Mouse (Mus musculus) liver, embryonic 12.5 days (tissue): ENCODE measurements around the gene 4930579F01Rik. TPM values are rescaled to one million over a fixed set of nuclear protein-coding genes. Genes with fewer than 3 reads are reported as not detected.

Source experiments
- ATAC-seq: fragments of 200-750 bp; cut with Nextera tagmentation; 2 replicates; pipeline ENCODE4 v1.8.0; 2017; ENCODE audit warnings: moderate number of reproducible peaks, mild to moderate bottlenecking, moderate library complexity
- H3K27ac ChIP-seq: fragments of 300-500 bp; sonication (generic); 2 replicates; pipeline ENCODE4 v1.5.1; 2016; ENCODE audit warnings: mild to moderate bottlenecking
- H3K27me3 ChIP-seq: fragments of 300-500 bp; sonication (generic); replicated peaks from 2 replicates; pipeline ENCODE4 v1.6.1; 2016; ENCODE audit warnings: mild to moderate bottlenecking, moderate library complexity
- H3K36me3 ChIP-seq: fragments of 300-500 bp; sonication (generic); 2 replicates; pipeline ENCODE4 v1.6.1; 2016; ENCODE audit warnings: mild to moderate bottlenecking, moderate library complexity
- H3K4me1 ChIP-seq: fragments of 300-500 bp; sonication (generic); 2 replicates; pipeline ENCODE4 v1.6.1; 2016
- H3K4me2 ChIP-seq: fragments of 300-500 bp; sonication (generic); 2 replicates; pipeline ENCODE4 v1.6.1; 2016; ENCODE audit warnings: mild to moderate bottlenecking, moderate library complexity
- H3K4me3 ChIP-seq: fragments of 300-500 bp; sonication (generic); 2 replicates; pipeline ENCODE4 v1.5.1; 2016; ENCODE audit warnings: mild to moderate bottlenecking, moderate library complexity
- H3K9ac ChIP-seq: fragments of 300-500 bp; sonication (generic); 2 replicates; pipeline ENCODE4 v1.6.1; 2016; ENCODE audit warnings: mild to moderate bottlenecking, moderate library complexity
- H3K9me3 ChIP-seq: fragments of 300-500 bp; sonication (generic); replicated peaks from 2 replicates; pipeline ENCODE4 v1.6.1; 2016; ENCODE audit warnings: mild to moderate bottlenecking, moderate library complexity
- WGBS: fragments of 180-500 bp; shearing (Covaris S2); methylation state at CpG from one replicate; pipeline ENCODE4 v1.1.7; 2016; ENCODE audit not compliant: insufficient replicate concordance; 5-methylcytosine and 5-hydroxymethylcytosine counted together
- polyA plus RNA-seq: library from polyadenylated mRNA; unstranded; fragments of >200 nt; fragmentation: Nextera tagmentation; extraction: Ambion mirVana; gene quantifications from 2 replicates; pipeline ENCODE4 v1.2.1, GENCODE M21; 2016

4930579F01Rik gene
- polyA plus RNA-seq, 1 experiment from 2014 or later, result not detected

GRCm38 (mm10) chr3:138227782-138228181, 34.2 kb upstream of the 4930579F01Rik start:
- WGBS, result 68% methylated on average over 8 of the region's 8 CpGs
- no peaks in the 10 kb centered on the region for H3K27me3 ChIP-seq
- no peak overlapping the region for H3K4me3 ChIP-seq
- H3K9ac ChIP-seq, result no peak overlapping the region
- H3K4me1 ChIP-seq, result 0 out of 2 replicates have a peak, but pooled peaks cover 4% of the 10 kb centered on the region
- H3K36me3 ChIP-seq, result no peaks in the 10 kb centered on the region
- ATAC-seq, result no peak
- no peak overlapping the region for H3K27ac ChIP-seq
- no peaks in the 10 kb centered on the region for H3K9me3 ChIP-seq
- no peak overlapping the region for H3K4me2 ChIP-seq

- Histone ChIP-seq H3K9me3 (no peaks in the 10 kb centered on the region), H3K4me2 (no peak overlapping the region), H3K36me3 (no peaks in the 10 kb centered on the region), H3K27me3 (no peaks in the 10 kb centered on the region), H3K4me1 (0 out of 2 replicates have a peak, but pooled peaks cover 4% of the 10 kb centered on the region), H3K4me3 (no peak overlapping the region), H3K9ac (no peak overlapping the region), H3K27ac (no peak overlapping the region)
- 85% methylated on average over 2 of the region's 2 CpGs for WGBS
- no peak for ATAC-seq
Measured at GRCm38 (mm10) chr3:138227082-138227481, 33.5 kb upstream of the 4930579F01Rik start.

GRCm38 (mm10) chr3:138226476-138226875, 32.9 kb upstream of the 4930579F01Rik start:
- no peak overlapping the region for H3K4me2 ChIP-seq
- H3K27me3 ChIP-seq, result no peaks in the 10 kb centered on the region

GRCm38 (mm10) chr3:138225853-138226252, 32.2 kb upstream of the 4930579F01Rik start:
- Histone ChIP-seq H3K9me3 (no peaks in the 10 kb centered on the region), H3K27me3 (no peaks in the 10 kb centered on the region), H3K4me1 (0 out of 2 replicates have a peak, but pooled peaks cover 4% of the 10 kb centered on the region), H3K4me2 (no peak overlapping the region), H3K9ac (no peak overlapping the region), H3K4me3 (no peak overlapping the region), H3K36me3 (no peaks in the 10 kb centered on the region), H3K27ac (no peak overlapping the region)
- ATAC-seq, result no peak
- WGBS, result 61% methylated on average over 7 of the region's 7 CpGs

More at GRCm38 (mm10) chr3:138226476-138226875, 32.9 kb upstream of the 4930579F01Rik start:
- Histone ChIP-seq H3K4me3 (no peak overlapping the region), H3K9me3 (no peaks in the 10 kb centered on the region), H3K27ac (no peak overlapping the region), H3K9ac (no peak overlapping the region), H3K4me1 (0 out of 2 replicates have a peak, but pooled peaks cover 4% of the 10 kb centered on the region), H3K36me3 (no peaks in the 10 kb centered on the region)
- no peak for ATAC-seq
- 78% methylated on average over 6 of the region's 6 CpGs for WGBS

- no peak for ATAC-seq
- H3K4me3 ChIP-seq, result no peak overlapping the region
- H3K4me2 ChIP-seq, result no peak overlapping the region
- H3K36me3 ChIP-seq, result no peaks in the 10 kb centered on the region
- H3K9me3 ChIP-seq, result no peaks in the 10 kb centered on the region
- no peak overlapping the region for H3K27ac ChIP-seq
- 65% methylated on average over 7 of the region's 7 CpGs for WGBS
- H3K4me1 ChIP-seq, result 0 out of 2 replicates have a peak, but pooled peaks cover 4% of the 10 kb centered on the region
- no peak overlapping the region for H3K9ac ChIP-seq
- no peaks in the 10 kb centered on the region for H3K27me3 ChIP-seq
Measured at GRCm38 (mm10) chr3:138225331-138225730, 31.7 kb upstream of the 4930579F01Rik start.

GRCm38 (mm10) chr3:138224363-138224954, 30.8 kb upstream of the 4930579F01Rik start:
- no peaks in the 10 kb centered on the region for H3K36me3 ChIP-seq
- H3K4me3 ChIP-seq, result no peak overlapping the region
- ATAC-seq, result peak; percentile 44; the same call in 1 of the 2 replicates
- no peak overlapping the region for H3K27ac ChIP-seq
- H3K9me3 ChIP-seq, result no peaks in the 10 kb centered on the region
- H3K9ac ChIP-seq, result no peak overlapping the region
- no peaks in the 10 kb centered on the region for H3K27me3 ChIP-seq
- 0 out of 2 replicates have a peak, but pooled peaks cover 4% of the 10 kb centered on the region for H3K4me1 ChIP-seq
- H3K4me2 ChIP-seq, result no peak overlapping the region
- 70% methylated on average over 13 of the region's 13 CpGs for WGBS

GRCm38 (mm10) chr3:138222952-138223351, 29.3 kb upstream of the 4930579F01Rik start:
- 32% methylated on average over 5 of the region's 5 CpGs for WGBS
- Histone ChIP-seq H3K4me2 (no peak overlapping the region), H3K27ac (no peak overlapping the region), H3K4me1 (0 out of 2 replicates have a peak, but pooled peaks cover 4% of the 10 kb centered on the region), H3K4me3 (no peak overlapping the region), H3K9me3 (no peaks in the 10 kb centered on the region), H3K9ac (no peak overlapping the region), H3K36me3 (no peaks in the 10 kb centered on the region), H3K27me3 (no peaks in the 10 kb centered on the region)
- peak; percentile 55; the same call in 1 of the 2 replicates for ATAC-seq

- Histone ChIP-seq H3K4me3 (no peak overlapping the region), H3K9me3 (no peaks in the 10 kb centered on the region), H3K27me3 (no peaks in the 10 kb centered on the region), H3K4me2 (no peak overlapping the region), H3K27ac (no peak overlapping the region), H3K4me1 (0 out of 2 replicates have a peak, but pooled peaks cover 4% of the 10 kb centered on the region), H3K36me3 (no peaks in the 10 kb centered on the region), H3K9ac (no peak overlapping the region)
- WGBS, result 57% methylated on average over 4 of the region's 4 CpGs
- ATAC-seq, result no peak
Measured at GRCm38 (mm10) chr3:138222511-138222910, 28.9 kb upstream of the 4930579F01Rik start.

- no peak overlapping the region for H3K9ac ChIP-seq
- H3K27ac ChIP-seq, result no peak overlapping the region
- WGBS, result 72% methylated on average over 11 of the region's 11 CpGs
Measured at GRCm38 (mm10) chr3:138221116-138221515, 27.5 kb upstream of the 4930579F01Rik start.

GRCm38 (mm10) chr3:138217631-138218264, 24.1 kb upstream of the 4930579F01Rik start, which contains the start of gene Adh7:
Gene Adh7 (plus strand): TSS chr3:138217760.
- Histone ChIP-seq H3K9ac (no peak within 1 kb of the TSS), H3K27ac (no peak within 1 kb of the TSS), H3K36me3 (no peaks in the 10 kb centered on the region), H3K4me2 (no peak within 1 kb of the TSS), H3K27me3 (no peaks in the 10 kb centered on the region), H3K4me3 (no peak within 1 kb of the TSS), H3K4me1 (no peaks in the 10 kb centered on the region), H3K9me3 (no peaks in the 10 kb centered on the region)
- 63% methylated on average over 10 of the region's 10 CpGs for WGBS
- ATAC-seq, result no peak

More at GRCm38 (mm10) chr3:138221116-138221515, 27.5 kb upstream of the 4930579F01Rik start:
- no peak for ATAC-seq
- Histone ChIP-seq H3K27me3 (no peaks in the 10 kb centered on the region), H3K4me3 (no peak overlapping the region), H3K9me3 (no peaks in the 10 kb centered on the region), H3K4me2 (no peak overlapping the region), H3K36me3 (no peaks in the 10 kb centered on the region), H3K4me1 (0 out of 2 replicates have a peak, but pooled peaks cover 4% of the 10 kb centered on the region)

GRCm38 (mm10) chr3:138216091-138216490, 22.5 kb upstream of the 4930579F01Rik start:
- WGBS, result 82% methylated on average over 8 of the region's 8 CpGs
- Histone ChIP-seq H3K9me3 (no peaks in the 10 kb centered on the region), H3K4me3 (no peak overlapping the region), H3K4me1 (no peaks in the 10 kb centered on the region), H3K9ac (no peak overlapping the region), H3K27me3 (no peaks in the 10 kb centered on the region), H3K4me2 (no peak overlapping the region), H3K27ac (no peak overlapping the region), H3K36me3 (no peaks in the 10 kb centered on the region)
- no peak for ATAC-seq

GRCm38 (mm10) chr3:138215395-138215989, 21.9 kb upstream of the 4930579F01Rik start:
- Histone ChIP-seq H3K4me3 (no peak overlapping the region), H3K9ac (no peak overlapping the region), H3K9me3 (no peaks in the 10 kb centered on the region), H3K4me2 (no peak overlapping the region), H3K36me3 (no peaks in the 10 kb centered on the region), H3K27me3 (no peaks in the 10 kb centered on the region), H3K4me1 (no peaks in the 10 kb centered on the region), H3K27ac (no peak overlapping the region)
- ATAC-seq, result no peak
- WGBS, result 61% methylated on average over 11 of the region's 11 CpGs
